Mouse (Mus musculus) right cerebral cortex, adult 18-20 months (tissue): ENCODE results near the gene Ifi213.
"Not testable (repeated sequence)": the region's sequence is repeated elsewhere in the genome, so short reads cannot be mapped to it uniquely, and the experiment has no call there.

Source experiments
- DNase-seq: peaks from one replicate; pipeline ENCODE4 v3.0.0; 2022; ENCODE audit warnings: mixed read lengths

Ifi213 gene

DNA sequence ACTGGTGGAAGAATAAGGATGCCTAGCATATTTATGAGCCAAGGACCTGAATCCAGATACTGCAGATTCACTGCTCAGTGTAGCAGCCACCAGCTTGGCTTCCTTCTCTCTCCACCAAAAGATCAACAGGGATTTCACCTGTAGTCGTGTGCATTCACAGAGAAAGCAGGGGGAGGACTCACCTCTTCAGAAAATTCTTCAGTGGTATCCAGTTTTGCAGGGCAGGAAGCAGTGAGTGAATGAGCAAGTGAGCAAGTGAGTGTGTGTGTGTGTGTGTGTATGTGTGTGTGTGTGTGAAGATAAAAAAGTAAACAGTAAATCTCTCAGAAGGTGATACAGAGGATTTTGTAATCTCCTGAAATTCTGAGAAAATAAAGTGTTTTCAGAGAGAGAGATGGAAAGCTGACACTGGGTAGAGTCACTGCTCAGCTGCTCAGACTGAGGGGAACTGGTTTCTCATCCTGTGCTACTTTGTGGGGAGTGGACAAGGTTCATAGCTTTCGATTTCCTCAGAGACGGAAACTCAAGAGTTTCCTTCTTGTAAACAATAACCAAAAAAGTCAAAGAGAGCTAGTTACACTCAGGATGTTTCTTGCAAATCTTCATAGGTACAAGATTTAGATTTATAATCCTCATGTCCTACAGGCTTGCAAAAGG, at the start of gene Ifi213:
Ifi213 (minus strand) TSS at position 437 of the 657 bp plus-strand sequence.
- not testable (repeated sequence) for DNase-seq

DNA sequence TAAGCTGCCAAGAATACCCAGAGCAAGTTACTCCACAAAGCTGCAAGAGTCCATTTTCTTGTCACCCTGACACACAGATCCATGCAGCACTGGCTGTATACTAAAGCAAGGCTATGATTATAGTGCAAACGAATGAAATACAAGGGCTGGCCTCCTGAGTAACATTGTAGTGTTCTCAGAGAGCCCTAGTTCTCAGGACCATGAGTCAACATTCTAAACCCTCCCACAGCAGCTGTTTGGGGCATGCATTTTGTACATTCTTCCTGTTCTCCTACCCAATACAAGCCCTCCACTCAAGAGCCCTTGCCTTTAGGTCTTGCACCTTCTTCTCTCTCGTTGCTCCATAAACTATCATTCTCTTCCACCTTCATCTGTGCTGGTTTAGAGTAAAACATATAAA, 46.3 kb upstream of the Ifi213 start:
- no peak for DNase-seq

GRCm38 (mm10) chr1:173633969-173634645, 35.0 kb upstream of the Ifi213 start:
- DNase-seq, result no peak

DNA sequence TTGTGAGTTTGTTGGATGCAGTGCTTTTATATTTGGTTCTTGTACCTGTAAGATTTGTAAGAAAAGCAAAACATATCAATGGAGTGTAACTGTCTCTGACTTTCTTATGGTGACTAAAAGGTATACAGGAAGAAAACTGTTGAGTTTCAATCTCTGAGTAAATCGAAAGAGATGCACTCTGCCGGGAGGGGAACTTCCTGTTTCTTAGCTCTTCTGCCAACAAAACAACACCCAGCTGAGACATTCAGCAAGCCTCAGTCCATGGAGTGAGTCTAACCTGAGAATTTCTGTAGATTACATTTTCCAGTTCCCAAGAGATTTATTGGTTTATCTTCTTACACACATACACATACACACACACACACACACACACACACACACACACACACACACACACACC, 31.5 kb upstream of the Ifi213 start, which contains the start of gene Ifi209:
Ifi209 (plus strand) TSS at position 296 of the 400 bp plus-strand sequence.
- DNase-seq, result not testable (repeated sequence)

DNA sequence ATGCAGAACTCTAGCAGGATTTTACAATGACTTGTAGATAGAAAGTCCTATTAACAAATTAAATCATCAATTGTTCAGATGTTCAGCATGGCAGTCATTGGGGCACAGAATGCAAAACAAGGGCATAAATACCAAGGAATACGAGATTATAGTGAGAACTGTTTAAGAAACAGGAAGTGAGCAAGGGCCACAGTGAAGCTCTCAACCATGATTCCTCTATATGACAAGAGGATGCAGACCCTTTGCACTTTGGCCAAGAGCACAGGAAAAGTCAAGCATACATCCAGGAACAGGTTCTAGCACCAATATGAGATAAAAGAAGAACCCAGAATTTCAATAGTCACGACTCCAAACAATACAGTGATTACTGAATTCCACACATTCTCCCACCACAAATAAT, 27.6 kb upstream of the Ifi213 start:
- no peak for DNase-seq

DNA sequence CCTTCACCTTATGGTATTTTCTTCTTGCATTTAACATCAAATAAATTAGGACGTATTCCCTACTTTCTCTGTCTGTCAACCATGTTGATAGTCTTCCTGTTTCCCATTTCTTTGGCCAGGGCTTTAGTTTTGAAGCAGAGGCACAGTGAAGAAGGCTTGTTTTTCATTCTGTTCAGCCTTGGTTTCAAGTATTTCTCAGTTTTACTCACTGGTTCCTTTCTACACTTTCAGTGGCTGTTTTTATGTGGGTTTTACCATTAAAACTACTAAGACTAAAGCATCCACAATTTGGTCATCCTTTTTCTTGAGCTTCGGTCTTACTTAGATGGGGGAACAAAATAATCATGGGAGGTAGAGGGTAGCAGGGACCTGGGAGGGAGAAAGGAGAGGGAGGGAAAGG, 25.0 kb upstream of the Ifi213 start:
- no peak for DNase-seq

- DNase-seq, result not testable (repeated sequence)
These were observed 23.1 kb upstream of the Ifi213 start for GRCm38 (mm10) chr1:173622216-173622615.

DNA sequence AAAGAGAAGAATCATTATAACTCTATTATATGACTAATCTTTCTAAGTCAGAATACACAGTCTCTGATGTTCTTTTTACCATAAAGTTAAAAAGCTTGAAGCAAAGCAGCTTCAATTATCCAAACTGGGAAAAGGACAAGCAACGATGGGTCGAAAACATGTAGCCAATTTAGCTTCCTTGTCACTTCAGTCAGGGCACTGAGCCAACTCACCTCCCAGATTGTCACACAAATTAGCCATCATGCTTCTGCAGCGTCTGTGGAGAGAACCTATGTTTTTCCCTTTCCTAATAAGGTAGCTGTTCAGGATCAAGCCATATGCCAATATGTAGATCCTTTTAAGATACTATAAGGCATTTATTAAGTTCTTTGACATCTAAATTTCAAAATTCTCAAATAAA, 11.2 kb upstream of the Ifi213 start:
- DNase-seq, result not testable (repeated sequence)

GRCm38 (mm10) chr1:173589698-173590097, 9.4 kb downstream of the Ifi213 start:
- not testable (repeated sequence) for DNase-seq

GRCm38 (mm10) chr1:173579921-173580585, 19.0 kb downstream of the Ifi213 start:
- DNase-seq, result no peak

DNA sequence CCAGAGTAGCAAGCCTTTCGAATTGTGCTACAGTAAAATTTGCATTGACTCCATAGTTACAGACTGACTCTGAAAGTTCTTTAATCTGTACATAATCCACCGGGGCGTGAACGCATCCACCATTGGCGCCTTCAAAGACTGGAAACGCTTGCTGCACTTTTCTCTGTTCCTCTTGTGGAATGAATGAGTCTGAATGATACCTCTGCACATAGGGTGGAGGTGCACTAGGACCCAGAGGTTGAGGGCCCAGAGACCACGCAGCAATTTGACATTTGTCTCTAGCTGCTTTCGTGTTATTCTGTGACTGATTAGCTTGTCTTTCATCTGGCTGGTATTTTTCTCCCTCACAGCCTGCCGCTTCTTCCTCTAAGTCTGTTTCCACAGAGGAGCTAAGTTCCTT, 20.0 kb downstream of the Ifi213 start:
- DNase-seq, result no peak

- DNase-seq, result not testable (repeated sequence)
These were observed 48.5 kb downstream of the Ifi213 start for GRCm38 (mm10) chr1:173550491-173551050.

DNA sequence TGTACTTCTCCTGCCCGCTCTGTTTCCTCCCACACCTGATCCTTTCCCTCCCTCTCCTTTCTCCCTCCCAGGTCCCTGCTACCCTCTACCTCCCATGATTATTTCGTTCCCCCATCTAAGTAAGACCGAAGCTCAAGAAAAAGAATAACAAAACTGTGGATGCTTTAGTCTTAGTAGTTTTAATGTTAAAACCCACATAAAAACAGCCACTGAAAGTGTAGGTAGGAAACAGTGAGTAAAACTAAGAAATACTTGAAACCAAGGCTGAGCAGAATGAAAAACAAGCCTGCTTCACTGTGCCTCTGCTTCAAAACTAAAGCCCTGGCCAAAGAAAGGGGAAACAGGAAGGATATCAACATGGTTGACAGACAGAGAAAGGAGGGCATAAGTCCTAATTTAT, 50.3 kb downstream of the Ifi213 start:
- DNase-seq, result not testable (repeated sequence)

DNA sequence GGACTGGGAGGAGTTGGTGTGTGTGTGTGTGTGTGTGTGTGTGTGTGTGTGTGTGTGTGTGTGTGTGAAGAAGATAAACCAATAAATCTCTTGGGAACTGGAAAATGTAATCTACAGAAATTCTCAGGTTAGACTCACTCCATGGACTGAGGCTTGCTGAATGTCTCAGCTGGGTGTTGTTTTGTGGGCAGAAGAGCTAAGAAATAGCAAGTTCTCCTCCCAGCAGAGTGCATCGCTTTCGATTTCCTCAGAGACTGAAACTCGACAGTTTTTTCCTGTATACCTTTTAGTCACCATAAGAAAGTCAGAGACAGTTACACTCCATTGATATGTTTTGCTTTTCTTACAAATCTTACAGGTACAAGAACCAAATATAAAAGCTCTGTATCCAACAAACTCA, 63.3 kb downstream of the Ifi213 start, which contains the start of gene Ifi214:
Ifi214 (minus strand) TSS at position 167 of the 400 bp plus-strand sequence.
- not testable (repeated sequence) for DNase-seq

DNA sequence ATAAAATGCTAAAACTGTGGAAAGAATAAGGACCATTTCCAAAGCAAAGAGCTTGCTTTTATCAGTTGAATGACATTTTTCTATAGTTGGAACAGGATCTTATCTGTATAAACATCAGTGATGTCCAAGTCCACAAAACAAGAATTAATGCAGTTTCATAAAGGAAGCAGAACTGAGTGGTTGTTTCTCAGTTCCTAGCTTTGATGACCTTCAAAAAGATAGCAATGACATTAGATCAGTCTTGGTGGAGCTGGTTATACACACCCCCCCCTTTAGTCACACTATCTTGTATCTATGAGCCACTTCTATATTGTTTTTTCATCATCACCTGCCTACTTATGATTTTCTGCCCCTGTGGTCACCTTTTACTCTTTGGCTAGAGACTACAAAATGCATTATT, 77.6 kb downstream of the Ifi213 start:
- DNase-seq, result no peak
